Mouse (Mus musculus): ENCODE results near the gene Ldlrad3. TPM values are rescaled to one million over a fixed set of nuclear protein-coding genes. Genes with fewer than 3 reads are reported as not detected.

The Ldlrad3 gene
- polyA plus RNA-seq, 1 experiment from 2014 or later = 28.8 TPM

- Histone ChIP-seq H3K4me3 (no peak overlapping the region), H3K4me2 (no peak overlapping the region), H3K27me3 (no peaks in the 10 kb centered on the region), H3K4me1 (replicated peaks) (peaks cover 18% of the 10 kb centered on the region), H3K9me3 (no peaks in the 10 kb centered on the region), H3K36me3 (no peaks in the 10 kb centered on the region), H3K27ac (replicated peaks) (no peak overlapping the region), H3K9ac (no peak overlapping the region)
- no peak for ATAC-seq (ENCODE audit: low FRiP score, low read depth)
- 75% methylated on average over 3 of the region's 3 CpGs for WGBS
Measured at GRCm38 (mm10) chr2:101933301-101933700, 252.9 kb downstream of the Ldlrad3 start.

- Histone ChIP-seq H3K4me1 (replicated peaks) (peaks cover 18% of the 10 kb centered on the region), H3K27ac (replicated peaks) (peak overlapping the region; percentile 53), H3K9me3 (no peaks in the 10 kb centered on the region), H3K4me3 (no peak overlapping the region), H3K27me3 (no peaks in the 10 kb centered on the region), H3K9ac (no peak overlapping the region), H3K36me3 (no peaks in the 10 kb centered on the region), H3K4me2 (no peak overlapping the region)
- peak; percentile 77 for ATAC-seq (ENCODE audit: low FRiP score, low read depth)
- WGBS = 34% methylated on average over 14 of the region's 14 CpGs
Measured at GRCm38 (mm10) chr2:101932169-101932936, 253.8 kb downstream of the Ldlrad3 start.

DNA sequence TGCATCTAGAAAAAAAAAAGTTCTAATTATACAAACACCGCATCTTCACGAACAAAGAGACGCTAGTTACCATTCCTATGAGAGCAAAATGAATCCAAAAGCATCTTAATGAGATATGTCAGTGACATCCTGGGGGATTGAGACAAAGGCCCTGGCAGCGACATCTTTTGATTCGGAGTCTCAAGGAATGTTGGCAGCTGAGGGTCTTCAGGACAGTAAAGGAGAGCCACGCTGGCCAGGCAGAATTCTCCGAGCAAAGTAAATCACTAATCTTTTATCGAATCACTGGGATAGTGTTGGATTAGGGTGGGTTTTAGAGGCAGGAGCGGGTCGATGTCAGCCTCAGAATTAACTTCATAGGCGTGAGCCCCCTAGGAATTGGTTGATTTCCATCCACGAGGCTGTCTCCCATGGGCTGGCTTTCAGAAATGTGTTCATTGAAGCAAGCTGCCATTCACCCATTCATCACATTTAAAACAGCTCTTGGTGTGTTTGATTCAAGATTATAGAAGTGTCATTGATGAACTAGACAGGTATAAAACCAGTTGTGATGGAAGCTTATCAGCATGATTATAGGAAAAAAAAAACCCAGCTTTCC, 260.5 kb downstream of the Ldlrad3 start:
- Histone ChIP-seq H3K27me3 (no peaks in the 10 kb centered on the region), H3K4me1 (replicated peaks) (peaks cover 13% of the 10 kb centered on the region), H3K9me3 (no peaks in the 10 kb centered on the region), H3K9ac (no peak overlapping the region), H3K36me3 (no peaks in the 10 kb centered on the region), H3K27ac (replicated peaks) (no peak overlapping the region), H3K4me3 (no peak overlapping the region), H3K4me2 (0 out of 2 replicates have a peak overlapping the region, but pooled peaks have one; percentile 5)
- ATAC-seq (ENCODE audit: low FRiP score, low read depth) = no peak
- WGBS = 19% methylated on average over 12 of the region's 12 CpGs

GRCm38 (mm10) chr2:101925183-101925582, 261.0 kb downstream of the Ldlrad3 start:
- H3K4me2 ChIP-seq = no peak overlapping the region
- H3K4me3 ChIP-seq = no peak overlapping the region
- peaks cover 18% of the 10 kb centered on the region for H3K4me1 ChIP-seq (replicated peaks)
- no peaks in the 10 kb centered on the region for H3K9me3 ChIP-seq
- no peak overlapping the region for H3K9ac ChIP-seq
- no peak overlapping the region for H3K27ac ChIP-seq (replicated peaks)
- 43% methylated on average over 3 of the region's 3 CpGs for WGBS
- no peaks in the 10 kb centered on the region for H3K27me3 ChIP-seq
- no peaks in the 10 kb centered on the region for H3K36me3 ChIP-seq
- ATAC-seq (ENCODE audit: low FRiP score, low read depth) = no peak

DNA sequence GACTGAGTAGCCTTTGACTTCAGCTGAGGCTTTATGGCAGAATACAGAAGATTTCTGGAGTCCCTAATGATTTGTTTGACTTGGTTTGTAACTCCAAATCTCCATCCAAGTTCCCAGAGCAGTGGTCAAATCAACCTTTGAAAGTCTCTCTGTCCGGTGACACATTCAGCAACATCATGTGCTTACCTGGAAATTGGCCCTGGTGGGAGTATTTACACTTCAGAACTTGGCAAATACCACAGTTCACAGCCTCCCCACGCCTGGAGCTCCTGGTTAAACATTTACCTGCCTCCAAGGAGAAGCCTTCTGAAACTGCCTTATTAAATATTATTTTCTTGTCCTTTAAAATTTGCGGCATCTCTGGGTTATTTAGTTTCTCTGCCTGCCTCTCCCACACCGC, 263.0 kb downstream of the Ldlrad3 start:
- H3K36me3 ChIP-seq = no peaks in the 10 kb centered on the region
- H3K27me3 ChIP-seq = no peaks in the 10 kb centered on the region
- H3K9ac ChIP-seq = no peak overlapping the region
- H3K4me3 ChIP-seq = no peak overlapping the region
- no peak overlapping the region for H3K4me2 ChIP-seq
- 85% methylated on average over 4 of the region's 4 CpGs for WGBS
- no peak overlapping the region for H3K27ac ChIP-seq (replicated peaks)
- ATAC-seq (ENCODE audit: low FRiP score, low read depth) = no peak
- peaks cover 22% of the 10 kb centered on the region for H3K4me1 ChIP-seq (replicated peaks)
- H3K9me3 ChIP-seq = no peaks in the 10 kb centered on the region

DNA sequence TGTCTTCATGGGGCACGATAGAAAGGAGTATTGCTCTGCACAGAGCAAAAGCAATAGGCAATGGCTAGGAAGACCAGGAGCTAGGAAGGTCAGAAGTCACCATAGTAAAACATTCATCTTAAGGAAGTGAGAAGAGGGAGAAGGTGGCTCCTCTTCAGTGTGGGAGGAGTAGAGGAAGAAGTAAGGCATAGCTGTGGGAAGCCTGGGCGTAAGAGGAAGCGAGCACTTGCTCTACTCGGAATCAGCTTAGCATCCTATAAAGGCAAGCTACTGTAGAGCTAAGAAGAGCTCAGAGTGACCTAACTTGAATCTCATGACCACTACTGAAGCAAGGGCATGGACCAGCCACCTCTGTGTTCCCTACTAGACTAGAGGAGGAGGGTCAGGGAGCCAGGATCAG, 263.9 kb downstream of the Ldlrad3 start:
- WGBS = 90% methylated on average over 4 of the region's 4 CpGs
- ATAC-seq (ENCODE audit: low FRiP score, low read depth) = no peak
- H3K4me3 ChIP-seq = no peak overlapping the region
- no peak overlapping the region for H3K4me2 ChIP-seq
- no peak overlapping the region for H3K27ac ChIP-seq (replicated peaks)
- H3K9ac ChIP-seq = no peak overlapping the region
- no peaks in the 10 kb centered on the region for H3K9me3 ChIP-seq
- peaks cover 22% of the 10 kb centered on the region for H3K4me1 ChIP-seq (replicated peaks)
- H3K36me3 ChIP-seq = no peaks in the 10 kb centered on the region
- no peaks in the 10 kb centered on the region for H3K27me3 ChIP-seq

- Histone ChIP-seq H3K9ac (no peak overlapping the region), H3K4me1 (replicated peaks) (peaks cover 16% of the 10 kb centered on the region; the same call in 1 of the 2 replicates), H3K4me3 (no peak overlapping the region), H3K27ac (replicated peaks) (peak overlapping the region; percentile 21; the same call in 1 of the 2 replicates), H3K27me3 (no peaks in the 10 kb centered on the region), H3K9me3 (no peaks in the 10 kb centered on the region), H3K36me3 (no peaks in the 10 kb centered on the region), H3K4me2 (no peak overlapping the region)
- peak; percentile 75 for ATAC-seq (ENCODE audit: low FRiP score, low read depth)
- WGBS = 14% methylated on average over 2 of the region's 2 CpGs
Measured at GRCm38 (mm10) chr2:101920136-101920554, 266.0 kb downstream of the Ldlrad3 start.

DNA sequence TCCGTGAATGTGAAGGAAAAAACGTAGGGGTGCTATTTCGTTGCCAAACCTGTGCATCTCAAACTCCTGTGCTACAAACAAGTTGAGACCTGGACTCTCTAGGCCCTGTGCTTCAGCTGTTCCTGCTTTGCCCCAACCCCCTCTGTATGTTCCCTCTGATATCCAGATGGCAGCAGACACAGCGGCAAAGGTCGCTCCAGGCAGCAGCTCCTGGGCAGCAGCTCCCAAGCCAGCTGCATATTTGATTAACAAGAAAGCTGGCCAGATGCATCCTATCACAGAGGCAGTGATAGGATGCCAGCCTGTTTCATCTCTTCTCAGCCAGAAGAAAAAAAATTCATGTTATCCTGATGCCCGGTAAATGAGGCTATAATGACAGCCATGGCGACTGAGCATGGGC, 267.7 kb downstream of the Ldlrad3 start:
- peak; percentile 63; the same call in 1 of the 2 replicates for ATAC-seq (ENCODE audit: low FRiP score, low read depth)
- H3K27me3 ChIP-seq = no peaks in the 10 kb centered on the region
- no peak overlapping the region for H3K9ac ChIP-seq
- H3K36me3 ChIP-seq = no peaks in the 10 kb centered on the region
- 60% methylated on average over 7 of the region's 7 CpGs for WGBS
- peaks cover 13% of the 10 kb centered on the region; the same call in 1 of the 2 replicates for H3K4me1 ChIP-seq (replicated peaks)
- H3K4me3 ChIP-seq = no peak overlapping the region
- 0 out of 2 replicates have a peak overlapping the region, but pooled peaks have one; percentile 1 for H3K27ac ChIP-seq (replicated peaks)
- H3K4me2 ChIP-seq = no peak overlapping the region
- H3K9me3 ChIP-seq = no peaks in the 10 kb centered on the region

GRCm38 (mm10) chr2:101909326-101910080, 276.7 kb downstream of the Ldlrad3 start:
- no peak overlapping the region for H3K4me3 ChIP-seq
- no peaks in the 10 kb centered on the region for H3K36me3 ChIP-seq
- peaks cover 10% of the 10 kb centered on the region for H3K4me1 ChIP-seq (replicated peaks)
- no peak overlapping the region for H3K27ac ChIP-seq (replicated peaks)
- H3K9me3 ChIP-seq = no peaks in the 10 kb centered on the region
- WGBS = 73% methylated on average over 15 of the region's 15 CpGs
- H3K4me2 ChIP-seq = no peak overlapping the region
- H3K9ac ChIP-seq = no peak overlapping the region
- ATAC-seq (ENCODE audit: low FRiP score, low read depth) = no peak
- no peaks in the 10 kb centered on the region for H3K27me3 ChIP-seq

- no peak for ATAC-seq (ENCODE audit: low FRiP score, low read depth)
- Histone ChIP-seq H3K4me2 (no peak overlapping the region), H3K4me3 (no peak overlapping the region), H3K9me3 (no peaks in the 10 kb centered on the region), H3K27me3 (no peaks in the 10 kb centered on the region), H3K4me1 (replicated peaks) (peaks cover 10% of the 10 kb centered on the region), H3K36me3 (no peaks in the 10 kb centered on the region), H3K9ac (no peak overlapping the region), H3K27ac (replicated peaks) (no peak overlapping the region)
- WGBS = 68% methylated on average over 13 of the region's 13 CpGs
Measured at GRCm38 (mm10) chr2:101908773-101909172, 277.4 kb downstream of the Ldlrad3 start.

DNA sequence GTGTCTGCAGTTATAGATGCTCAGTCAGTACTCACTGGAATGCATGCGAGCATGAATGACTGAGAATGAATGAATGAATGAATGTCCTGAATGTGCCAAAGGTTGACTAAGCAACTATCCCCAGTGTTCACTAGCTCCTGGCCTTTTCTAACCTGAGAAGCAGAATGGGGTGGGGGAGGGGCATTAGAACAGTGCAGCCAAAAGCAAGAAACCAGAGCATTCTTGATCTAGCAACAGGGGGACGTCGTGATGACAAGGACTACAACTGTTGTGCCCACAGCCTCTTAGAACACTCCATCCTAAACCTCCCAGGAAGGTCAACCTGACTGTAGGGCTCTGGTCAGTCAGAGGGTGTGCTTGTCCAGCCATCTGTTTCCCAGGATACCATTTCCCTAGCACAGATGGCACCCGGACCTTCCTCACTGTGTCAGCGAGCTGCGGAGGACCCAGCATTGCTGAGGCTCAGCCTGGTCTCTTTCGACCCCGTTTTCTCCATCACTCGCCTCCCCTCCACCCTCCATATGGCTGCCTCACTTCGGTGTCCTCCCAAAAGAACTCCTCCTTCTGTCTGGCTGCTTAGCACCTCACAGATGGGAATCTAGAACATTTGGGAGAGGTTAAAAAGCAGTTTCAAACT, 278.7 kb downstream of the Ldlrad3 start:
- Histone ChIP-seq H3K9me3 (no peaks in the 10 kb centered on the region), H3K4me1 (replicated peaks) (peaks cover 10% of the 10 kb centered on the region), H3K4me3 (no peak overlapping the region), H3K27me3 (no peaks in the 10 kb centered on the region), H3K36me3 (no peaks in the 10 kb centered on the region), H3K27ac (replicated peaks) (no peak overlapping the region), H3K4me2 (no peak overlapping the region), H3K9ac (no peak overlapping the region)
- WGBS = 63% methylated on average over 10 of the region's 10 CpGs
- peak; percentile 28; the same call in 1 of the 2 replicates for ATAC-seq (ENCODE audit: low FRiP score, low read depth)
